Mouse (Mus musculus) MEL (cell line): Measurements from ENCODE around the gene Arid1b. TPM values are rescaled to one million over a fixed set of nuclear protein-coding genes. Genes with fewer than 3 reads are reported as not detected.

ENCODE experiments used
- DNase-seq: peaks from one replicate; pipeline ENCODE4 v3.0.0; 2011; ENCODE audit warnings: low read depth, low spot score
- H3K27ac ChIP-seq: 2 replicates; pipeline ENCODE4 v1.5.1; 2012; ENCODE audit warnings: low read depth, mild to moderate bottlenecking, control low read depth, low read length, moderate library complexity; ENCODE audit not compliant: control insufficient read depth
- H3K27me3 ChIP-seq, 2 experiments: fragments of 150-350 bp in 1 of 2; sonication (generic) in 1 of 2; 2 replicates each; pipeline ENCODE4 v1.6.1; 2012; ENCODE audit warnings: low read length in 2 of 2, mild to moderate bottlenecking in 2 of 2, improper control_type of control experiment in 1 of 2, moderate library complexity in 1 of 2; ENCODE audit not compliant: insufficient read depth in 2 of 2, control insufficient read depth in 1 of 2
- H3K36me3 ChIP-seq, 2 experiments: 2 replicates each; pipeline ENCODE4 v1.6.1; 2012 to 2014; ENCODE audit warnings: low read length in 2 of 2, improper control_type of control experiment in 1 of 2, inconsistent platforms in 1 of 2, mild to moderate bottlenecking in 1 of 2; ENCODE audit not compliant: insufficient read depth in 2 of 2, control insufficient read depth in 1 of 2
- H3K4me1 ChIP-seq, 2 experiments: fragments of 150-350 bp in 1 of 2; sonication (generic) in 1 of 2; 2 replicates each; pipeline ENCODE4 v1.6.1; 2012; ENCODE audit warnings: low read length in 2 of 2, improper control_type of control experiment in 1 of 2, mild to moderate bottlenecking in 1 of 2; ENCODE audit not compliant: insufficient read depth in 2 of 2, control insufficient read depth in 1 of 2
- H3K4me3 ChIP-seq, 2 experiments: fragments of 150-350 bp in 1 of 2; sonication (generic) in 1 of 2; 2 replicates each; pipeline ENCODE4 v1.5.1; 2012; ENCODE audit warnings: low read depth in 2 of 2, low read length in 2 of 2, mild to moderate bottlenecking in 2 of 2, moderate library complexity in 2 of 2, control low read depth in 1 of 2, improper control_type of control experiment in 1 of 2; ENCODE audit not compliant: control insufficient read depth in 1 of 2, insufficient read depth in 1 of 2
- H3K79me2 ChIP-seq: 2 replicates; pipeline ENCODE4 v1.6.1; 2012; ENCODE audit warnings: mild to moderate bottlenecking, low read length, moderate library complexity; ENCODE audit not compliant: control insufficient read depth, poor library complexity, insufficient read depth
- H3K9ac ChIP-seq: 2 replicates; pipeline ENCODE4 v1.6.1; 2012; ENCODE audit warnings: low read depth, mild to moderate bottlenecking, control low read depth, low read length, moderate library complexity; ENCODE audit not compliant: control insufficient read depth, poor library complexity, severe bottlenecking
- H3K9me3 ChIP-seq: fragments of 150-350 bp; sonication (generic); replicated peaks from 2 replicates; pipeline ENCODE4 v1.6.1; 2012; ENCODE audit warnings: mild to moderate bottlenecking, low read length, improper control_type of control experiment, moderate library complexity; ENCODE audit not compliant: insufficient read depth
- CTCF ChIP-seq, 3 experiments: IDR thresholded peaks in 2 of 3; conservative IDR thresholded peaks in 1 of 3; 2 replicates each; pipeline ENCODE4 v1.5.1; 2011 to 2012; ENCODE audit warnings: low read length in 3 of 3, low read depth in 2 of 3, mild to moderate bottlenecking in 2 of 3, improper control_type of control experiment in 1 of 3, inconsistent platforms in 1 of 3, mixed read lengths in 1 of 3, moderate library complexity in 1 of 3; ENCODE audit not compliant: control insufficient read depth in 1 of 3, insufficient read depth in 1 of 3, poor library complexity in 1 of 3, severe bottlenecking in 1 of 3
- E2F4 ChIP-seq: IDR thresholded peaks from 2 replicates; pipeline ENCODE4 v1.6.1; 2011; ENCODE audit warnings: low read depth, low read length, improper control_type of control experiment, borderline replicate concordance
- ELF1 ChIP-seq: IDR thresholded peaks from 2 replicates; pipeline ENCODE4 v1.6.1; 2014; ENCODE audit warnings: low read depth, mild to moderate bottlenecking, inconsistent platforms, low read length, improper control_type of control experiment, moderate library complexity
- GATA1 ChIP-seq: IDR thresholded peaks from 2 replicates; pipeline ENCODE4 v1.6.1; 2011; ENCODE audit warnings: low read depth, low read length, improper control_type of control experiment
- HCFC1 ChIP-seq: IDR thresholded peaks from 2 replicates; pipeline ENCODE4 v1.6.1; 2012; ENCODE audit warnings: low read depth, mild to moderate bottlenecking, inconsistent platforms, low read length, improper control_type of control experiment, moderate library complexity
- JUND ChIP-seq: IDR thresholded peaks from 2 replicates; pipeline ENCODE4 v1.6.1; 2011; ENCODE audit warnings: low read depth, mild to moderate bottlenecking, improper control_type of control experiment, low read length
- KAT2A ChIP-seq: conservative IDR thresholded peaks from 2 replicates; pipeline ENCODE4 v1.6.1; 2012; ENCODE audit warnings: low read depth, low read length, improper control_type of control experiment, inconsistent platforms
- MAX ChIP-seq: IDR thresholded peaks from 2 replicates; pipeline ENCODE4 v1.6.1; 2011; ENCODE audit warnings: low read length, improper control_type of control experiment
- MXI1 ChIP-seq: IDR thresholded peaks from 2 replicates; pipeline ENCODE4 v1.6.1; 2011; ENCODE audit warnings: mild to moderate bottlenecking, low read depth, low read length, improper control_type of control experiment
- MYC ChIP-seq: IDR thresholded peaks from 2 replicates; pipeline ENCODE4 v1.6.1; 2011; ENCODE audit warnings: low read depth, mild to moderate bottlenecking, low read length, improper control_type of control experiment, moderate library complexity
- NELFE ChIP-seq: IDR thresholded peaks from 2 replicates; pipeline ENCODE4 v1.6.1; 2011; ENCODE audit warnings: low read depth, low read length, improper control_type of control experiment
- NRF1 ChIP-seq: IDR thresholded peaks from 2 replicates; pipeline ENCODE4 v1.6.1; 2014; ENCODE audit warnings: low read depth, mild to moderate bottlenecking, inconsistent platforms, low read length, improper control_type of control experiment, moderate library complexity; ENCODE audit not compliant: poor library complexity, insufficient read depth, severe bottlenecking
- POLR2A ChIP-seq, 2 experiments: IDR thresholded peaks; 2 replicates each; pipeline ENCODE4 v1.6.1; 2011 to 2012; ENCODE audit warnings: low read length in 2 of 2, mild to moderate bottlenecking in 2 of 2, control low read depth in 1 of 2, improper control_type of control experiment in 1 of 2, low read depth in 1 of 2, moderate library complexity in 1 of 2; ENCODE audit not compliant: control insufficient read depth in 1 of 2, insufficient read depth in 1 of 2, poor library complexity in 1 of 2
- POLR2AphosphoS2 ChIP-seq: IDR thresholded peaks from 2 replicates; pipeline ENCODE4 v1.6.1; 2011; ENCODE audit warnings: low read length, improper control_type of control experiment
- POLR2AphosphoS5 ChIP-seq: IDR thresholded peaks from 2 replicates; pipeline ENCODE4 v1.6.1; 2012; ENCODE audit warnings: low read depth, borderline replicate concordance, mild to moderate bottlenecking, inconsistent platforms, low read length, moderate library complexity, mixed read lengths
- SIN3A ChIP-seq: IDR thresholded peaks from 2 replicates; pipeline ENCODE4 v1.6.1; 2012; ENCODE audit warnings: low read length, improper control_type of control experiment, inconsistent platforms
- SMC3 ChIP-seq: IDR thresholded peaks from 2 replicates; pipeline ENCODE4 v1.6.1; 2011; ENCODE audit warnings: low read depth, low read length, improper control_type of control experiment
- USF2 ChIP-seq, 2 experiments: IDR thresholded peaks; 2 replicates each; pipeline ENCODE4 v1.6.1; 2011 to 2012; ENCODE audit warnings: improper control_type of control experiment in 2 of 2, low read length in 2 of 2, borderline replicate concordance in 1 of 2, inconsistent platforms in 1 of 2, low read depth in 1 of 2, mild to moderate bottlenecking in 1 of 2; ENCODE audit not compliant: insufficient read depth in 1 of 2
- ZC3H11A ChIP-seq: IDR thresholded peaks from 2 replicates; pipeline ENCODE4 v1.6.1; 2012; ENCODE audit warnings: low read depth, mild to moderate bottlenecking, inconsistent platforms, low read length, improper control_type of control experiment
- ZKSCAN1 ChIP-seq: IDR thresholded peaks from 2 replicates; pipeline ENCODE4 v1.6.1; 2012; ENCODE audit warnings: low read depth, mild to moderate bottlenecking, inconsistent platforms, low read length, improper control_type of control experiment, moderate library complexity
- ZNF384 ChIP-seq: IDR thresholded peaks from 2 replicates; pipeline ENCODE4 v1.6.1; 2012; ENCODE audit warnings: low read depth, mild to moderate bottlenecking, inconsistent platforms, low read length, improper control_type of control experiment
- polyA plus RNA-seq, 2 experiments: library from polyadenylated mRNA; stranded (reverse) in 1 of 2; unstranded in 1 of 2; fragments of >175 nt in 1 of 2; fragments of >200 nt in 1 of 2; gene quantifications; 2 replicates each; pipeline versions ENCODE4 v1.2.1 to v1.2.4; 2012; ENCODE audit warnings: low replicate concordance in 2 of 2, low read depth in 1 of 2; ENCODE audit not compliant: insufficient read length in 2 of 2, insufficient read depth in 1 of 2, missing spikeins in 1 of 2
- total RNA-seq: library from RNA; depleted of rRNA; stranded (reverse); fragments of 300-350 nt; gene quantifications from 2 replicates; pipeline ENCODE4 v1.2.3, GENCODE M21; 2012

The Arid1b gene
- total and polyA plus RNA-seq, 3 experiments = 13.4 to 17.4 TPM; not detected in 1

GRCm38 (mm10) chr17:5205163-5205581 lies 211.0 kb downstream of the Arid1b start:
- no peak overlapping the region for H3K27ac ChIP-seq
- no peaks in the 10 kb centered on the region for H3K27me3 ChIP-seq
- no peak for DNase-seq
- H3K4me1 ChIP-seq = no peaks in the 10 kb centered on the region; a peak in 1 of 4 replicates
- peaks cover 0 to 2% of the 10 kb centered on the region in 2 experiments; a peak in 2 of 4 replicates for H3K36me3 ChIP-seq
- H3K9me3 ChIP-seq = no peaks in the 10 kb centered on the region
- H3K4me3 ChIP-seq = no peak overlapping the region
- no peak overlapping the region for H3K9ac ChIP-seq
- no peak for TF ChIP-seq ELF1
- no peak for TF ChIP-seq POLR2AphosphoS5
- TF ChIP-seq POLR2A (IDR thresholded peaks at IDR 0.05; ENCODE audit: control insufficient read depth in 1 of 2, insufficient read depth in 1 of 2, low read depth in 1 of 2, low read length in 2 of 2, poor library complexity in 1 of 2) = no peak
- no peak for TF ChIP-seq ZC3H11A
- peaks cover 3% of the 10 kb centered on the region; the same call in 1 of the 2 replicates for H3K79me2 ChIP-seq

DNA sequence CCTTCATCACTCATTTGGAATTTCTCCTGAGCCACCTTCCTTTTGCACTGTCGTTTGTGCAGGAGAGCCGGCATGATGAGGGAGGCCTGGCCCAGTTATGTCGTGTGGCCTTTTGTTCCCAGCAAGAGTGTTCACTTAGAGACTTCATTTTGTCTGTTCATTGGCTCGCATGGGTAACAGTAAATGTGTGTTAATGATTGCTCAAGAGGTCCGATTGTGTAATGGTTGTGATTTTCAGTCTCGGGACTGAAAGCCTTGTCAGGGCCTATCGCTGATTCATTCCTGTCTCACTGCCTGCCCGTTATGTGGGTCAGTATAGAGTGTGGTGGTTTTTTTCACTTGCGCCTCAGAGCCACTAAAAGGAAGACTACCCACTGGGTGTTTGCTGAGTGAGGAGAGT lies 212.6 kb downstream of the Arid1b start:
- Histone ChIP-seq H3K4me3 (no peak overlapping the region), H3K9me3 (no peaks in the 10 kb centered on the region), H3K4me1 (no peaks in the 10 kb centered on the region; a peak in 1 of 4 replicates), H3K9ac (no peak overlapping the region), H3K36me3 (peaks cover 0 to 2% of the 10 kb centered on the region in 2 experiments; a peak in 2 of 4 replicates), H3K27ac (no peak overlapping the region), H3K27me3 (no peaks in the 10 kb centered on the region)
- DNase-seq = no peak
- TF ChIP-seq KAT2A (no peak), POLR2A (IDR thresholded peaks at IDR 0.05; ENCODE audit: control insufficient read depth in 1 of 2, insufficient read depth in 1 of 2, low read depth in 1 of 2, low read length in 2 of 2, poor library complexity in 1 of 2) (no peak), MYC (no peak), ZNF384 (no peak), ZKSCAN1 (no peak), MXI1 (no peak), CTCF (IDR thresholded peaks at IDR 0.05 in 2 of 3, conservative IDR thresholded peaks at IDR 0.05 in 1 of 3; ENCODE audit: control insufficient read depth in 1 of 3, insufficient read depth in 1 of 3, low read depth in 2 of 3, low read length in 3 of 3, poor library complexity in 1 of 3, severe bottlenecking in 1 of 3) (no peak), JUND (no peak), POLR2AphosphoS2 (no peak), MAX (no peak), E2F4 (no peak), USF2 (IDR thresholded peaks at IDR 0.05; ENCODE audit: borderline replicate concordance in 1 of 2, insufficient read depth in 1 of 2, low read depth in 1 of 2, low read length in 2 of 2) (no peak), SIN3A (no peak), GATA1 (no peak), HCFC1 (no peak), NELFE (no peak), ELF1 (no peak), NRF1 (no peak), SMC3 (no peak)
- TF ChIP-seq, all 39 proteins: peak for 0
- H3K79me2 ChIP-seq = 0 out of 2 replicates have a peak, but pooled peaks cover 3% of the 10 kb centered on the region
